ENCODE assay signal across 24 mouse cellular contexts in the genomic region with DNA sequence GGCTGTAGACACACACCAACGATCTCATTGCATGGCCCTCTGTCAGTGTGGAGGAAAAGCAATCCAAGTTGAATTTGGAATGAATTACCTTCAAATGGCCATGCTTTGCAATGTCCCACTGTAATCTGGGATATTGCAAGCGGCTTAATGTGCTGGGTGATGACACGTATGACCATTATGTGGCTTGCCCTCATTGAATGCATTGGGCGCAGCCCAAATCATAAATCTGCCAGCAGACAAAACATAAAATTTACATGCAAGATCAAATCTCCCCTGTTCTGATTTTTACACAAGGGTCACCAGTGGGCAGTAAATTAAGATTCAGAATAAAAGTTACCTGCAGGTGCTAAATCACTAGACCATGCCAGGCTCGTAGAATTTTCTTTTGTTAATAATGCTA.
"Had no signal": no experiment of that assay in that cellular context is flagged by ENCODE, and none has a peak within 500 bp of the region (broad histone marks: within the 10 kb centered on the region; RNA-seq: fewer than 3 reads in every experiment).

No protein-coding gene starts in this region.

- H3K4me3 ChIP-seq: gastrocnemius, adult 2 months; heart, embryonic 10.5 days; heart, embryonic 12.5 days; hindbrain, embryonic 10.5 days; intestine, embryonic 15.5 days; layer of hippocampus, adult 2 months; limb, embryonic 13.5 days; limb, embryonic 15.5 days had no signal

- H3K4me2 ChIP-seq: heart, embryonic 12.5 days; hindbrain, embryonic 14.5 days; intestine, embryonic 15.5 days; limb, embryonic 13.5 days; limb, embryonic 15.5 days had no signal

- H3K9ac ChIP-seq: forebrain, postnatal 0 days; heart, embryonic 12.5 days; hindbrain, embryonic 14.5 days; intestine, embryonic 15.5 days; limb, embryonic 13.5 days; limb, embryonic 15.5 days had no signal

- DNase-seq: forebrain, postnatal 0 days; gastrocnemius, adult 2 months; gastrocnemius, postnatal 10 days; gastrocnemius, postnatal 25 days; heart, adult 18-20 months; heart, postnatal 10 days; heart, postnatal 4 days; kidney, adult 18-20 months; kidney, adult 8-10 months; kidney, postnatal 10 days; kidney, postnatal 25 days; kidney, postnatal 4 days; left cerebral cortex, postnatal 4 days had no signal

- H3K9me3 ChIP-seq: heart, embryonic 10.5 days; heart, embryonic 12.5 days; hindbrain, embryonic 10.5 days; intestine, embryonic 15.5 days; limb, embryonic 13.5 days; limb, embryonic 15.5 days had no signal

- H3K36me3 ChIP-seq: heart, embryonic 10.5 days; heart, embryonic 12.5 days; hindbrain, embryonic 10.5 days; intestine, embryonic 15.5 days; limb, embryonic 13.5 days; limb, embryonic 15.5 days had no signal

- H3K27ac ChIP-seq: gastrocnemius, adult 2 months; heart, embryonic 10.5 days; hindbrain, embryonic 10.5 days; hindbrain, embryonic 14.5 days; intestine, embryonic 15.5 days; layer of hippocampus, adult 2 months; limb, embryonic 13.5 days; limb, embryonic 15.5 days had no signal

- H3K4me1 ChIP-seq: heart, embryonic 10.5 days; heart, embryonic 12.5 days; intestine, embryonic 15.5 days; limb, embryonic 15.5 days had no signal

- ATAC-seq: forebrain, postnatal 0 days; hindbrain, embryonic 16.5 days; inflammation-experienced regulatory T-cells, adult 6 months; intestine, embryonic 15.5 days; intestine, postnatal 0 days had no signal

- H3K27me3 ChIP-seq: heart, embryonic 12.5 days; intestine, embryonic 15.5 days; limb, embryonic 13.5 days; limb, embryonic 15.5 days had no signal
